Mouse (Mus musculus): ENCODE results near the gene Myod1.

Myod1 gene

DNA sequence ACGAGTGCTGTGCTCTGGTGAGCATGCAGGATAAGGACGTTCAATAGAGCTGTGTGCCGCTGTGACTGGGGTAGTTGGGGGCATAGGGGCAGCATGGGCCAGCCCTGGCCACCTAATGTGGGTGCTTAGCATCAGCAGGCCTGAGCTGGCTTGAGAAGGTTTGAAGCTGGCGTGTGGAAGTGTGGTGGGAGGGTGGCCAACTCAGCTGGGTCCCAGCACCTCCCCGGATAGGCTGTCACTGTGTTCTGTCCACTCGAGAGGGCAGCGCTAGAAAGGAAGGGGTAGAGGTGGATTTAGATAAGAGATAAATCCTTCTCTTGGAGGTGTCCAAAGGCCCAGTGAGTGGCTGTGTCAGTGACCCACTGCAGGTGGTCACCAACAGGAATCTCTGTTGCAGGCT, 41.2 kb downstream of the Myod1 start:
- DNase-seq: no peak

DNA sequence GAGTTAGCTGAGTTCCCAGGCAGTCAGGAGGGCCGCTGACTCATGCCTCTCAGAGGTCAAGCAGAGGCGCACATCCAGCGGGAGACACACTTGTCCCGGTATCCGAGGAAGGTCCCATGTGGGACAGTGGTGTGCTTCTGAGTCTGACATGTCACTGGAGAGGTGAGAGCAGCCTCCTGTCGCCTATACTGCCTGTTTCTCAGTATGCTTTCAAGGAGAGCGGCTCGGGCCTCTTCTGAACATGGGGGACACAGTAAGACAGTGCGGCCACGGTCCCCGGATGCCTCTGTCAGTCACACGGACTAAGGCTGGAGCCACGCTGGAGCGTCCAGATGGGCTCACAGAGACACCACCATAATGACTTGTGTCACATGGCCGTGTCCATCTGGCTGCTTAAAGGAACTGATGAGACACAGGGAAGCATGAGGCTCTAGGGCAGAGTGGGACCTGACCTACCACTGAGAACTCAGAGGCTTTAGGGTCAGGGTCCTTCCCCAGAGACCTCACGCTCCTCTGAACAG, 41.9 kb downstream of the Myod1 start:
- peak; percentile 77 for DNase-seq

DNA sequence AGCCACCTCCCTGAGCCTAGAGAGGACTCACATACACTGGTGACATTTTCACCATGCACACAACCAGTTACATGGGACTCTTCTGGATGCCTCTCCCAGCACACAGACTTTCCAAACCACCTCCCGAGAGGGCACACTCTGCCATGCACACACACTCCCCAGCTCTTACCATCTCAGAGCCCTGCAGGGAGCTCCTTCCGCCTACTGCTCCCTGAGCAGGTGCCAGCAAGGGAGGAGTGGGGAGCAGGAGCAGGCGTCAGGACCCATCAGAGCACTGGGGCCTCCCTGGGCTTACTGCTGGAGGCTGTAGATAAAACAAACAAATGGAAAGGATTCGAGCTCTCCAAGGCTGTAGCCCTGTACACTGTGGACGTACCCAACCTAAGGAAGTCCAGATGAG, 45.3 kb downstream of the Myod1 start:
- DNase-seq: peak; percentile 81

DNA sequence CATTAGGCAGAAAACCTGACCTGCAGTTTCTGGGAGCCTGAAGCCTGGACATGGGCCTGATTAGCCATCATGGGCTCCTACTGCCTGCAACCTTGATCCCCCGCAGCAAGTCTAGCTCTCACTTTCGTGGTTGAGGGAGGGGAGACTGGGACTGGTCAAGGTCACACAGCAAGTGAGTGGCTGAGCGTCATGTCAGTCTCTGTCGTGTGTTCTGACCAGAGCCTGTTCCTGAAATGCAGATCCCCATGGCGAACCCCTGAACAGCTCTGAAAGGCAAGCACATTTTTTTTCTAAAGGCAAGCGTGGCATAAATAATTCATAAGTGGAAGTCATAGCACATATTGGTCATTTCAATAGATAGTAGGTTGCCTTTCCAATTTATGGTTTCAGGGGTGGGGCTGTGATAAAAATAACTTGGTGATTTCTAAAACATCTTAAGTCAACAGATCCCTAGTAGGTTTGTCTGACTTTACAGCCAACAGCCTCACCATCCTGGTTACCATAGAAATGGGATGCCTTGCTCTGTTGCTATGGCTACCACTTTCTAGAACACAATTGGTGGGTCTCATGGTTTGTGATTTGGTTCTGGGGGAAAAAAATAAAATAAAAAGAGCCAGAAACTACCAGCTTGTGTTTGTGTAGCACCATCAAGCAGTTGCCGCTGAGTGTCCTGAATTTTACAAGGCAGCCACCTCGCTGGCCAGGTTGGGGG, 45.9 kb downstream of the Myod1 start:
- no peak for DNase-seq

DNA sequence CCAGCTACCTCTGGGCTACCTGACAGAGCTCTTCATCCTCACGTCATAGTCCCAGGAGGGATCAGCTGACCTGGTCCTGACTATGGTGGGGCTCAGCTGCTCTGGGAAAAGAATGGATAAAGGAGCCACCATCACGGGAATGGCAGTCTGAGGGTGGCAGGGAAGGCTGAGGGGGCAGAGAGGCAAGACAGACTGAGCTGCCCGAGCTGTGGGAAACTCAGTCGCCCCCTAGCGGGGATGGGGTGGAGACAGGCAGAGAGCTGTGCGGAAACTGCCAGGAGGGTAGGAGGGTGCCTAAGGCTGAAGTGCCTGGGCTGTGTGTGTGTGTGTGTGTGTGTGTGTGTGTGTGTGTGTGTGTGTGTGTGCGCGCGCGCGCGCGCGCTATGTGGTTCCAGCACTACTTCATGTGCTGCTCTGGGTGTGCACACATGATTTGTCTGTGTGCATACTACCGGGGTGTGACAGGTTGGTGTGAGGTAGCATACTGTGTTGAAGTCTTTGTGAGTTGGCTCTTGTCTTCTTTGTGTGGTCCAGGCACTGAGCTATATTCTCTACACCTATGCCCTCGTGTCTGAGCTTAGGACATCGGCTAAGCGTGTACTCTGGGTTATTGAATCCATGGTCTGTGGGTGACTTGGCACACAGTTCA, 46.6 kb downstream of the Myod1 start:
- DNase-seq: peak; percentile 86

DNA sequence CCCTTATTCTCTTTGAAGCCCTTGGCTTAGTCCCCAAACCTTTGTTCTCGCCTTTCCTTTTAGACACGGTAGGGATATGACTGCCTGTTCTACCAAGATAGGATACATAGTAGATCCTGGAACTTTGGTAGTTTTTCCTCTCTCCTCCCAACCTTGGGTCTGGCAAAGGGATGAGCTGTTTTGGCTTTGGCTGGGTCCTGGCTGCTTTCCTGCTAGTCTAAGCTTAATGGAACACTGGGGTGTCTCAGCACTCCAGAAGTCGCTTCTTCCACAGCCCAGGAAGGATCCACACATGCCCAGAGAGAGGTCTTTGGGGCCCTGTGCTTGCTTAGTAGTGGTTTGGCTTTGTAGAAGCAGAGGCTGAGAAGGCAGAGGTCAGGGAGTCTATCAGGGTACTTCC, 47.7 kb downstream of the Myod1 start:
- peak; percentile 74 for DNase-seq

DNA sequence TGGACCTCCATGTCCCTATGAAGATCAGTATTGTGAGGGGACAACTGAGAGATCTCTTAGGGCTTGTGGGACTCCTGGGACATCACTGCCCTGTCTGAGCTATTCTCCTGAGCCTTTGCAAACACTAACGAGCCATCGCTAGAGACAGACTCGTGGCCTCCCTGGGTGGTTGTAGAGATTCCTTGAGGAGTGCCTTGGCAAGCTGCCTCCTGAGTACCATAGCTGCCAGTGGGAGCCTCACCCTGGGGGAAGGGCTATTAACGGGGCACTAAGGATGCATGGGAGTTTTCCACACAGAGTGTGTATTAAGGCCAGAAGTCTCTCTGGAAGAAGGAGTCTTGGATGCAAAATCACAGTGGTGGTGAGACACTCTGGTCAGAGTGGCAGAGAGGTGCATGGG, 48.7 kb downstream of the Myod1 start:
- DNase-seq: no peak
